Mouse (Mus musculus) lung, embryonic 16.5 days (tissue): ENCODE measurements around the gene Lima1. TPM values are rescaled to one million over a fixed set of nuclear protein-coding genes. Genes with fewer than 3 reads are reported as not detected.
"Not testable (repeated sequence)": the region's sequence is repeated elsewhere in the genome, so short reads cannot be mapped to it uniquely, and the experiment has no call there.

Experiments used
- ATAC-seq: fragments of 200-750 bp; cut with Nextera tagmentation; 2 replicates; pipeline ENCODE4 v1.8.0; 2017; ENCODE audit warnings: low read depth, mild to moderate bottlenecking, moderate library complexity
- H3K27ac ChIP-seq: fragments of 300-500 bp; sonication (generic); 2 replicates; pipeline ENCODE4 v1.5.1; 2014; ENCODE audit warnings: mild to moderate bottlenecking, control low read depth, low read length
- H3K27me3 ChIP-seq: fragments of 300-500 bp; sonication (generic); 2 replicates; pipeline ENCODE4 v1.6.1; 2014; ENCODE audit warnings: low read depth, low read length, mixed read lengths; ENCODE audit not compliant: control insufficient read depth, insufficient read depth
- H3K36me3 ChIP-seq: fragments of 300-500 bp; sonication (generic); 2 replicates; pipeline ENCODE4 v1.6.1; 2014; ENCODE audit warnings: low read length; ENCODE audit not compliant: control insufficient read depth, insufficient read depth
- H3K4me1 ChIP-seq: fragments of 300-500 bp; sonication (generic); replicated peaks from 2 replicates; pipeline ENCODE4 v1.6.1; 2014; ENCODE audit warnings: low read length, mixed read lengths; ENCODE audit not compliant: control insufficient read depth, insufficient read depth
- H3K4me2 ChIP-seq: fragments of 300-500 bp; sonication (generic); 2 replicates; pipeline ENCODE4 v1.6.1; 2014; ENCODE audit warnings: low read depth, low read length, control low read depth
- H3K4me3 ChIP-seq: fragments of 300-500 bp; sonication (generic); 2 replicates; pipeline ENCODE4 v1.5.1; 2014; ENCODE audit warnings: mild to moderate bottlenecking, low read length, control low read depth
- H3K9ac ChIP-seq: fragments of 300-500 bp; sonication (generic); 2 replicates; pipeline ENCODE4 v1.6.1; 2014; ENCODE audit warnings: low read length, control low read depth
- H3K9me3 ChIP-seq: fragments of 300-500 bp; sonication (generic); 2 replicates; pipeline ENCODE4 v1.6.1; 2016; ENCODE audit warnings: low read length; ENCODE audit not compliant: control insufficient read depth
- WGBS: fragments of 180-500 bp; shearing (Covaris S2); extraction: QIAGEN DNeasy Blood & Tissue Kit; methylation state at CpG from one replicate; pipeline ENCODE4 v1.1.7; 2014; 5-methylcytosine and 5-hydroxymethylcytosine counted together
- polyA plus RNA-seq: library from polyadenylated mRNA; unstranded; fragments of >200 nt; fragmentation: Nextera tagmentation; extraction: Ambion mirVana; gene quantifications from 2 replicates; pipeline ENCODE4 v1.2.1, GENCODE M21; 2015

The Lima1 gene
- polyA plus RNA-seq, 1 experiment from 2014 or later: 47.0 TPM

DNA sequence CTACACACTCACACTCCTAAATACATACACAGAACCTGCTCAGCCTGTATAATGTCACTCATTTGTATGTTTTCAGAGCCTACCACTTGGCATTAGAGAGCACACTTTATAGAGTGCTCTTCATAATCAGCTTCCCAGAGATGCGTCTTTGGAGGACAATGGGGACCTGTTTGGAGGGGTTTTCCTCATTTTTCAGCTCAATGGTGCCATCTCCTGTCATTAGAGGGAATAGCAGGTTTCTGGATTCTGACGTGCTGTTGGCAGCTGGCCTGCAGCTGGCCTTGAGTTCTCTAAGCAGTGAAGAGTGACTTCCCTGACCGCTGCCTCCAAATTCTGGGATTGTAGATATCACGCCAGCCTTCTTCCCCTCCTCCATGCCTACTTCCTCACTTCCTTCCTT, 29.1 kb upstream of the Lima1 start:
- H3K4me3 ChIP-seq: no peak overlapping the region
- no peak overlapping the region for H3K4me2 ChIP-seq
- no peaks in the 10 kb centered on the region for H3K36me3 ChIP-seq
- peak; percentile 75 for ATAC-seq
- H3K4me1 ChIP-seq: 0 out of 2 replicates have a peak, but pooled peaks cover 2% of the 10 kb centered on the region
- H3K27me3 ChIP-seq: no peaks in the 10 kb centered on the region
- no peaks in the 10 kb centered on the region for H3K9me3 ChIP-seq
- no peak overlapping the region for H3K9ac ChIP-seq
- H3K27ac ChIP-seq: no peak overlapping the region
- 0% methylated on average over 4 of the region's 4 CpGs for WGBS

DNA sequence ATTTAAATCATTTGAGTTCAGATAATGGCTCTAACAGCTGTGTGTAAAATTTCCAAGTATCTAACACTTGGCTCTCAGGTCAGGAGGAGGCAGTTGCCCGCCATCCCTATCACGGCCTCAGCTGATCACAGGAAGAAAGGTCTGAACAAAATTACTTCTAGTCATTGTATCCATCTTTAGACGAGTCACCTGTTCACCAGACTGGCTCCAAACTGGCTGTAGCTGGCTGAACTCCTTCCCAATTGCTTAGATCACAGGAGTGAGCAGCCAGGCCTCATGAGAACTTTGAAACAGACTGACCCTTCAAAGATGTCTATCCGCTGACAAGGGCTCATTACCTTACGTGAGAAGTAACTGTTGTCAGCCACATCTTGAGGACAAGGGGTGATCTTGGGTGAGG, 28.0 kb upstream of the Lima1 start:
- Histone ChIP-seq H3K4me2 (no peak overlapping the region), H3K36me3 (no peaks in the 10 kb centered on the region), H3K4me1 (0 out of 2 replicates have a peak, but pooled peaks cover 2% of the 10 kb centered on the region), H3K9me3 (no peaks in the 10 kb centered on the region), H3K9ac (no peak overlapping the region), H3K27ac (no peak overlapping the region), H3K27me3 (no peaks in the 10 kb centered on the region), H3K4me3 (no peak overlapping the region)
- no peak for ATAC-seq
- WGBS: 70% methylated on average over 5 of the region's 5 CpGs

- 64% methylated on average over 5 of the region's 5 CpGs for WGBS
- Histone ChIP-seq H3K27me3 (no peaks in the 10 kb centered on the region), H3K4me2 (no peak overlapping the region), H3K27ac (no peak overlapping the region), H3K4me3 (no peak overlapping the region), H3K4me1 (0 out of 2 replicates have a peak, but pooled peaks cover 2% of the 10 kb centered on the region), H3K9ac (no peak overlapping the region), H3K9me3 (no peaks in the 10 kb centered on the region), H3K36me3 (no peaks in the 10 kb centered on the region)
- ATAC-seq: no peak
These were observed 27.5 kb upstream of the Lima1 start for GRCm38 (mm10) chr15:99902786-99903185.

- Histone ChIP-seq H3K4me2 (no peak overlapping the region), H3K27ac (no peak overlapping the region), H3K9ac (no peak overlapping the region), H3K36me3 (no peaks in the 10 kb centered on the region), H3K4me1 (no peaks in the 10 kb centered on the region), H3K27me3 (no peaks in the 10 kb centered on the region), H3K4me3 (no peak overlapping the region), H3K9me3 (no peaks in the 10 kb centered on the region)
- ATAC-seq: no peak
These were observed 21.4 kb upstream of the Lima1 start for GRCm38 (mm10) chr15:99896621-99897020.

- H3K9me3 ChIP-seq: no peaks in the 10 kb centered on the region
- no peak overlapping the region; the same call in 1 of the 2 replicates for H3K9ac ChIP-seq
- H3K36me3 ChIP-seq: no peaks in the 10 kb centered on the region
- H3K27me3 ChIP-seq: no peaks in the 10 kb centered on the region; the same call in 1 of the 2 replicates
- no peak overlapping the region for H3K4me2 ChIP-seq
- peaks cover 5% of the 10 kb centered on the region for H3K4me1 ChIP-seq
- no peak overlapping the region for H3K27ac ChIP-seq
- 91% methylated on average over 1 of the region's 3 CpGs for WGBS
- no peak for ATAC-seq
- H3K4me3 ChIP-seq: no peak overlapping the region
These were observed 16.1 kb upstream of the Lima1 start for GRCm38 (mm10) chr15:99891355-99891754.

DNA sequence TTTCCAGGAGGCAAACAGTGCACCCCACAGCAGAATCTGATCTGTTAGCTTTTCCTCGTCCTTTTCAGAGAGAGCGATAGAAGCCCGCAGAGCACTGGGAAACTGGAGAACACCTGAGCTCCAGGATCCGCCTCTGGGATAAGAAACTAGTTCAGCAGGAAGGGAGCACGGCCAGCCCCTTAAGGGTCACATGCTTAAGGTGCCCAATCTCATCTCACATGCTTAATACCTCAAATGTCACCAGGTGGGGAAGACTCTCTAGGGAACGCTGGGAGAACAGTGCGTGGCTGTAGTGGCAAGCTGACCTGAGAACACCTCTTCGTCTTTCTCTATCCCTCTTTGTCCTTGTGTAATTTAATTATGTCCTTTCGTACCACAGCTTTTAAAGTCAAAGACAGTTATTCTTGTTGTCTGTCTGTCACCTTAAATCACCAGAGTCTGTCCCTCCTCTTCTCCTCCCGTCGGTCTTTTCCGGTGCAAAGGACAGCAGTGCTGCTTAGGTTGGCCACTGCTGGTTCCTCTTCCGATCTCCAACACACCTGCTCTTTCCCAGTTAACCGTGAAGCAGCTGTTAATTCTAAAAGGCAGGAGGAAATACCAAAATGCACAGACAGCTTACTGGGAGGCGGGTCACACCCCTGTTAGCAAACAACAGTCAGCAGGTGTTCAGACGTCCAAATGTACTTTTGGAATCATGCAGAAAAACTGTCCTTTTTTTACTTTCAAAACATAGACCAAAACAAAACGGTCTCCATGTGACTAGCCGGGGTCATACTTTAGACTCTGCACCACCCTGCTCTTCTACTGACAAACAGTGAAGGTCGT, 15.4 kb upstream of the Lima1 start:
- peak overlapping the region; percentile 33 for H3K4me3 ChIP-seq
- H3K27ac ChIP-seq: peak overlapping the region; percentile 77
- 30% methylated on average over 19 of the region's 19 CpGs for WGBS
- peak overlapping the region; percentile 57 for H3K9ac ChIP-seq
- H3K36me3 ChIP-seq: no peaks in the 10 kb centered on the region
- peak overlapping the region; percentile 56 for H3K4me2 ChIP-seq
- ATAC-seq: peak; percentile 84
- peaks cover 5% of the 10 kb centered on the region for H3K4me1 ChIP-seq
- H3K27me3 ChIP-seq: no peaks in the 10 kb centered on the region; the same call in 1 of the 2 replicates
- no peaks in the 10 kb centered on the region for H3K9me3 ChIP-seq

- H3K36me3 ChIP-seq: no peaks in the 10 kb centered on the region
- WGBS: 24% methylated on average over 8 of the region's 8 CpGs
- no peak overlapping the region for H3K4me2 ChIP-seq
- ATAC-seq: no peak
- H3K27me3 ChIP-seq: no peaks in the 10 kb centered on the region; the same call in 1 of the 2 replicates
- H3K9ac ChIP-seq: no peak overlapping the region
- no peaks in the 10 kb centered on the region for H3K9me3 ChIP-seq
- H3K4me3 ChIP-seq: no peak overlapping the region
- H3K27ac ChIP-seq: no peak overlapping the region
- peaks cover 5% of the 10 kb centered on the region for H3K4me1 ChIP-seq
These were observed 14.1 kb upstream of the Lima1 start for GRCm38 (mm10) chr15:99889275-99889874.

DNA sequence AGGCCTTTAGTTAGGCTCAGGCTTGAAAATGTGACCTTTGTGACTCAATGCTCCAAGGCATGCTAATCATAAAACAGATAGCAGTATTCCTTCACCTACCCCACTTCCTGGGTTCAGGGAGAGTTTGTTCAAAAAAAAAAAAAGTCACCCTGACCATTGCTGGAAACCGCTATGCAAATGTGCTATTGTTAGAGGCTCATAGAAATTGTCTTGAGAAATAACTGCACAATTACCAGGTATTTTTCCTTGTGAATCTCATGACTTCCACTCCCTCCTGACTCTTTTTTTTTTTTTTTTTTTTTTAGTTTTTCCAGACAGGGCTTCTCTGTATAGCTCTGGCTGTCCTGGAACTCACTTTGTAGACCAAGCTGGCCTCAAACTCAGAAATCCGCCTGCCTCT, 11.9 kb upstream of the Lima1 start:
- H3K27ac ChIP-seq, H3K9ac ChIP-seq, H3K27me3 ChIP-seq, H3K4me2 ChIP-seq, H3K9me3 ChIP-seq, H3K4me1 ChIP-seq, H3K36me3 ChIP-seq, ATAC-seq, H3K4me3 ChIP-seq: not testable (repeated sequence)
- 86% methylated on average over 2 of the region's 2 CpGs for WGBS

- Histone ChIP-seq H3K4me3 (no peak overlapping the region), H3K4me2 (no peak overlapping the region), H3K4me1 (no peaks in the 10 kb centered on the region), H3K27ac (no peak overlapping the region), H3K36me3 (no peaks in the 10 kb centered on the region), H3K9ac (no peak overlapping the region), H3K9me3 (no peaks in the 10 kb centered on the region), H3K27me3 (no peaks in the 10 kb centered on the region; the same call in 1 of the 2 replicates)
- 57% methylated on average over 12 of the region's 12 CpGs for WGBS
- no peak for ATAC-seq
These were observed 8.8 kb upstream of the Lima1 start for GRCm38 (mm10) chr15:99884038-99884437.
